Mouse (Mus musculus) G1E (cell line): ENCODE results near the gene Kalrn. TPM values are rescaled to one million over a fixed set of nuclear protein-coding genes. Genes with fewer than 3 reads are reported as not detected.

Experiments used
- ATAC-seq: 2 replicates; pipeline ENCODE4 v1.8.0; 2016; ENCODE audit warnings: mild to moderate bottlenecking; ENCODE audit not compliant: insufficient number of reproducible peaks, poor library complexity, low FRiP score, severe bottlenecking; ENCODE audit errors: extremely low read depth
- DNase-seq: peaks from one replicate; pipeline ENCODE4 v3.0.0; 2012; ENCODE audit warnings: low spot score
- H3K27me3 ChIP-seq: 2 replicates; pipeline ENCODE4 v1.6.1; 2012; ENCODE audit warnings: mild to moderate bottlenecking, low read length, inconsistent platforms; ENCODE audit not compliant: insufficient read depth
- H3K36me3 ChIP-seq: replicated peaks from 2 replicates; pipeline ENCODE3; 2012; ENCODE audit warnings: mild to moderate bottlenecking, inconsistent platforms
- H3K4me1 ChIP-seq: 2 replicates; pipeline ENCODE4 v1.6.1; 2012; ENCODE audit warnings: low read depth, low read length, inconsistent platforms, mixed read lengths; ENCODE audit not compliant: insufficient read depth
- H3K4me3 ChIP-seq: 2 replicates; pipeline ENCODE4 v1.5.1; 2012; ENCODE audit warnings: low read depth, mild to moderate bottlenecking, inconsistent platforms, low read length, moderate library complexity, mixed read lengths
- H3K9me3 ChIP-seq: replicated peaks from 2 replicates; pipeline ENCODE4 v1.6.1; 2012; ENCODE audit warnings: inconsistent platforms
- CTCF ChIP-seq: IDR thresholded peaks from 2 replicates; pipeline ENCODE4 v1.5.1; 2012; ENCODE audit warnings: low read depth, low read length, inconsistent platforms, mixed read lengths
- GATA1 ChIP-seq: IDR thresholded peaks from 2 replicates; pipeline ENCODE4 v1.6.1; 2012; ENCODE audit warnings: borderline replicate concordance, low read length, inconsistent platforms, mixed read lengths
- GATA2 ChIP-seq: IDR thresholded peaks from 2 replicates; pipeline ENCODE4 v1.6.1; 2012; ENCODE audit warnings: low read depth, low read length, inconsistent platforms, borderline replicate concordance
- POLR2AphosphoS5 ChIP-seq: IDR thresholded peaks from 2 replicates; pipeline ENCODE4 v1.6.1; 2012; ENCODE audit warnings: low read depth, low read length, inconsistent platforms; ENCODE audit not compliant: insufficient replicate concordance
- TAL1 ChIP-seq: conservative IDR thresholded peaks from 2 replicates; pipeline ENCODE4 v1.6.1; 2012; ENCODE audit warnings: low read depth, low read length, inconsistent platforms, mixed read lengths
- polyA plus RNA-seq: library from polyadenylated mRNA; stranded (reverse); fragments of >175 nt; gene quantifications from 2 replicates; pipeline ENCODE4 v1.2.3, GENCODE M21; 2012
- total RNA-seq, 2 experiments: library from RNA; stranded (forward) in 1 of 2; stranded (reverse) in 1 of 2; fragments of 200-1000 nt in 1 of 2; fragments of >200 nt in 1 of 2; fragmentation: Nextera tagmentation in 1 of 2; gene quantifications; 2 replicates each; pipeline ENCODE4 v1.2.3; 2014 to 2017

Gene Kalrn
- total and polyA plus RNA-seq, 3 experiments, result 0.88 to 2.8 (median 1.8) TPM

- ATAC-seq, result no peak
These were observed 573.9 kb downstream of the Kalrn start for GRCm38 (mm10) chr16:33999388-33999787.

GRCm38 (mm10) chr16:33998011-33998410 is 575.3 kb downstream of the Kalrn start:
- Histone ChIP-seq H3K9me3 (no peaks in the 10 kb centered on the region), H3K4me1 (peaks cover 16% of the 10 kb centered on the region), H3K4me3 (no peak overlapping the region), H3K36me3 (no peaks in the 10 kb centered on the region), H3K27me3 (peaks cover 69% of the 10 kb centered on the region)
- DNase-seq (no peak), ATAC-seq (no peak)
- TF ChIP-seq TAL1, result no peak

More at GRCm38 (mm10) chr16:33999388-33999787, 573.9 kb downstream of the Kalrn start:
- Histone ChIP-seq H3K27me3 (peaks cover 74% of the 10 kb centered on the region), H3K4me1 (peaks cover 25% of the 10 kb centered on the region), H3K4me3 (no peak overlapping the region), H3K36me3 (no peaks in the 10 kb centered on the region), H3K9me3 (no peaks in the 10 kb centered on the region)
- peak; percentile 12 for DNase-seq
- TF ChIP-seq CTCF (no peak), GATA1 (no peak), POLR2AphosphoS5 (no peak), GATA2 (no peak), TAL1 (no peak)

GRCm38 (mm10) chr16:33996030-33996429 is 577.3 kb downstream of the Kalrn start:
- DNase-seq (peak; percentile 47), ATAC-seq (no peak)
- Histone ChIP-seq H3K27me3 (peaks cover 55% of the 10 kb centered on the region), H3K9me3 (no peaks in the 10 kb centered on the region), H3K4me3 (no peak overlapping the region), H3K4me1 (peaks cover 14% of the 10 kb centered on the region; the same call in 1 of the 2 replicates), H3K36me3 (no peaks in the 10 kb centered on the region)
- TF ChIP-seq CTCF (peak; percentile 86), GATA2 (no peak), GATA1 (no peak), TAL1 (no peak)

GRCm38 (mm10) chr16:33995496-33995895 is 577.8 kb downstream of the Kalrn start:
- Histone ChIP-seq H3K36me3 (no peaks in the 10 kb centered on the region), H3K4me3 (no peak overlapping the region), H3K9me3 (no peaks in the 10 kb centered on the region), H3K4me1 (peaks cover 11% of the 10 kb centered on the region; the same call in 1 of the 2 replicates), H3K27me3 (peaks cover 49% of the 10 kb centered on the region)
- DNase-seq, result no peak
- TF ChIP-seq GATA1 (no peak), POLR2AphosphoS5 (no peak), GATA2 (no peak), CTCF (no peak), TAL1 (no peak)
- no peak for ATAC-seq

GRCm38 (mm10) chr16:33994321-33994720 is 579.0 kb downstream of the Kalrn start:
- Histone ChIP-seq H3K9me3 (no peaks in the 10 kb centered on the region), H3K4me3 (no peak overlapping the region), H3K36me3 (no peaks in the 10 kb centered on the region), H3K27me3 (peaks cover 55% of the 10 kb centered on the region), H3K4me1 (peaks cover 8% of the 10 kb centered on the region; the same call in 1 of the 2 replicates)
- TF ChIP-seq GATA2 (no peak), CTCF (no peak), TAL1 (no peak), POLR2AphosphoS5 (no peak), GATA1 (no peak)
- ATAC-seq (no peak), DNase-seq (no peak)

GRCm38 (mm10) chr16:33990712-33991111 is 582.6 kb downstream of the Kalrn start:
- Histone ChIP-seq H3K36me3 (no peaks in the 10 kb centered on the region), H3K4me1 (peaks cover 10% of the 10 kb centered on the region), H3K27me3 (peaks cover 46% of the 10 kb centered on the region), H3K9me3 (no peaks in the 10 kb centered on the region), H3K4me3 (no peak overlapping the region)
- ATAC-seq (no peak), DNase-seq (no peak)
- TF ChIP-seq TAL1, result no peak
- TF ChIP-seq GATA2, result no peak
- no peak for TF ChIP-seq POLR2AphosphoS5
- no peak for TF ChIP-seq CTCF
- TF ChIP-seq GATA1, result no peak

- TF ChIP-seq TAL1 (no peak), GATA2 (no peak), POLR2AphosphoS5 (no peak), GATA1 (no peak), CTCF (no peak)
- no peaks in the 10 kb centered on the region for H3K9me3 ChIP-seq
- peaks cover 10% of the 10 kb centered on the region for H3K4me1 ChIP-seq
- DNase-seq (no peak), ATAC-seq (no peak)
- H3K36me3 ChIP-seq, result no peaks in the 10 kb centered on the region
- no peak overlapping the region for H3K4me3 ChIP-seq
- peaks cover 36% of the 10 kb centered on the region for H3K27me3 ChIP-seq
These were observed 584.2 kb downstream of the Kalrn start for GRCm38 (mm10) chr16:33989106-33989505.
